Mouse (Mus musculus) CD4-positive, CD25-positive, alpha-beta regulatory T cell, adult 4 months (primary cell): ENCODE data around the gene Marf1. TPM values are rescaled to one million over a fixed set of nuclear protein-coding genes. Genes with fewer than 3 reads are reported as not detected.
"Not testable (repeated sequence)": the region's sequence is repeated elsewhere in the genome, so short reads cannot be mapped to it uniquely, and the experiment has no call there.

ENCODE experiments used
- ATAC-seq: one replicate; pipeline ENCODE4 v1.8.0; 2017
- polyA plus RNA-seq, 2 experiments: library from polyadenylated mRNA; unstranded; fragments of 100-300 nt; shearing (Covaris generic); gene quantifications; one replicate each; pipeline ENCODE4 v1.2.1; 2017

Gene Marf1
- polyA plus RNA-seq, result 10 to 100 TPM; 24.5 to 30.0 TPM

DNA sequence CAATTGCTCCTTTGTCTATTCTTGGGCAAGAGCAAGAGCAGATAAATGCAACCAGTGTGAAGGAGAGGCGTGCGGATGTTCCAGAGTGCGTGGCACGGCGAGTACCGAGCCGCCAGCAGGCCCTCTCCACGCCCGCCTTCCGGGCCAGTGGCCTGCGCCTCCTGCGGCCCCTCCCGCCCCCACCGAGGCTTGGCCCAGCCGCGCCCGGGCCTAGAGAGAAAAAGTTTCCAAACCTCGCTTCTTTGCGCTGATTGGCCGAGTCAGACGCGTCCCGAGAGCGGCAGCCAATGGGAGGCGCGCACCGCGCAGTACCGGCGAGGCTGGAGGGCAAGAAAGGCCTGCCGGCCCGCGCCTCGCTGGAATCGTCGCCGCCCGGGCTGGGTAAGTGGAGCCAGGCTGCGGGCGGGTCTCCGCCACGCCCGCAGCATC lies at the start of gene Marf1, which contains the start of gene Nde1:
TSS of gene Marf1 (minus strand) at position 364 of the 429 bp plus-strand sequence.
TSS of gene Nde1 (plus strand) at position 288 of the 429 bp plus-strand sequence.
- ATAC-seq, result peak; percentile 68

- ATAC-seq, result no peak
These were observed 35.6 kb upstream of the Marf1 start for GRCm38 (mm10) chr16:14198798-14199197.

GRCm38 (mm10) chr16:14195427-14195826 lies 32.3 kb upstream of the Marf1 start:
- no peak for ATAC-seq

- ATAC-seq, result no peak
These were observed 31.2 kb upstream of the Marf1 start for GRCm38 (mm10) chr16:14194164-14194950.

DNA sequence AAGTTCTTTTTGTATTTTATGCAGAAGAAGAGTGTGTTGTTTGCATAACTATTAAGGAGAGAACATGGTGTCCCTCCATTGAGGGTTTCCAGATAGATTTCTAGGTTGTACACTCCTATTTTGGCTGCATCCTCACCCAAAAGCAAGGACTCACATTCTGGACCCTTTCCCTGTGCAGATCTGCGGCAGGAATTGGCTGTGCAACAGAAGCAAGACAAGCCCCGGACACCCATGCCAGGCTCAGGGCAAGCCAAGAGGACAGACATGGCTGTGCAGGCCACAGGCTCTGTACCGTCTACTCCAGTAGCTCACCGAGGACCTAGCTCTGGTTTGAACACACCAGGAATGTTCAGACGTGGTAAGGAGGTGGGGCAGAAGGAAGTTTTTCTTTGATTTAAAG lies 22.4 kb upstream of the Marf1 start:
- no peak for ATAC-seq

GRCm38 (mm10) chr16:14183856-14184255 lies 20.7 kb upstream of the Marf1 start:
- ATAC-seq, result no peak

GRCm38 (mm10) chr16:14182360-14182759 lies 19.2 kb upstream of the Marf1 start:
- ATAC-seq, result no peak

DNA sequence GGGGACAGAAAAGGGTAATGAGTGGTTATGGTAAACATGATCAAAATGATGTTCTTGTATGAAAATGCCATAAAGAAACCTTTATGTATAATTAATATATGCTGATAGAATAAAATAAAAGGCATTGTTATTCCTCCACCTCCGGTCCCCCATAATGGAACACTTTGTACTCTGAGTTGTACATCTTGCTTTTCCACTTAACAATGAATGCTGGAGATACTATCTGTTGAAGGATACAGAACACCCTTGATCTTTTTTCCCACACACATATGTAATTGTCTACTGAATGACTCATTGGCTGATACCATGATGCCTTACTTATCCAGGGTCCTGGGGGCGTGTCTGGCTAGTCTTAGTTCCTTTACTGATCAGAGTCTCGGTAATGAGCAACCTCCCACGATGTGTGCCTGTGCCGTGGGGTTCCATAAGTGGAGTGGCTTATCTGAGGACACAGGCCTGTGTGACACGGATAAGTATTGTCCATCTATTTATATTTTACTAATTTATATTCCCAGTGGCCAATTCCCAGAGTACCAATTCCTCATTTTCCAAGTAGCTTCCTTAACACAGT lies 17.1 kb upstream of the Marf1 start:
- no peak for ATAC-seq

- no peak for ATAC-seq
These were observed 14.9 kb upstream of the Marf1 start for GRCm38 (mm10) chr16:14178041-14178440.

GRCm38 (mm10) chr16:14169706-14170105 lies 6.6 kb upstream of the Marf1 start:
- no peak for ATAC-seq

DNA sequence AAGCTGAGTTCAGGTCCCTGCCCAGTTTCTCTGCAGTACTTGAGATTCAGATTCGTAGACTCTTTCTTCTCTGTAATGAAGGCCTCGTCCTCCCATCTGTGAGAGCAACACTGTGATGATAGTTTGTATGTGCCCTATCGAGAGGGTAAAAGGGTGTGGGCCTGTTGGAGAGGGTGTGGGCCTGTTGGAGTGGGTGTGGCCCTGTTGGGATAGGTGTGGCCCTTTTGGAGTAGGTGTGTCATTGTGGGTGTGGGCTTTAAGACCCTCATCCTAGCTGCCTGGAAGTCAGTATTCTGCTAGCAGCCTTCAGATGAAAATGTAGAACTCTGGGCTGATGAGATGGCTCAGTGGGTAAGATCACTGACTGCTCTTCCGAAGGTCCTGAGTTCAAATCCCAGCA lies 3.3 kb upstream of the Marf1 start:
- no peak for ATAC-seq

DNA sequence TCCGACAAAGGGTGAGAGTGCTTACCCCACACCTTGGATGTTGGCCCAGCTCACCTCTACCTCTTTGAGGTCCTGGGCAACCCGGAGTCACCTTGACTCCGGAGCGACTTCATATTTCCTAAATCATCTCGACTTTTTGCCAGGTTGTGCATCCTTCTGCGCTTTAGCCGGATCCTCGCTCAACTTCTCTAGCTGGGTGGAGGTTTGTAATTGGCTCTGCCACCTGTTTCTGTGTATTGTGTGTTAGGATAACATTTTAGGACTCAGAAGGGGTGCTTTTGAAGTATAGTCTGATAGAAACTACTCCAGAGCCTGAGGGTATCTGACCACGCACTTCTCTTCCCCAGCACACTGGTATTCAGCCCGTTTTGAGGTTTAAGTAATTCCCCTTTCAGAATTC lies 580 bp upstream of the Marf1 start:
- ATAC-seq, result no peak

GRCm38 (mm10) chr16:14160941-14161340 lies 2.2 kb downstream of the Marf1 start:
- no peak for ATAC-seq

DNA sequence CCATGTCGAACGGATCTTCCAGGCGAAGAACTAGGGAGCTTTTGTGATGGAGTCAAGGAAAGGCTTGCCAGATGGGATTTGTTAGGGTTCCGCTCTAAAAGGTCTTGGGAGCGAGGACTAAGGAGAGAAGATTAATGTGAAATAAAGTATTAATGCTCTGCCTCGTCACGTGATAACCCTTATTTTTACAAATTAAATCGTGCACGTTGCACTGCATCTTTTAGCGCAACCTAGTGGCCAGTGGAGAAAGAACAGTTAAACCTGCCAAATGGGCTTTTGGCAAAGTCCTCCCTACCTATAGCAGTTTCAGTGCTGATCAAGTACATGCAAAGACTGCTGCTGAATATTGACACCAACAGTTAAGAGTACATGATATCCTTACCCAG lies 3.4 kb downstream of the Marf1 start:
- ATAC-seq, result peak; percentile 40

DNA sequence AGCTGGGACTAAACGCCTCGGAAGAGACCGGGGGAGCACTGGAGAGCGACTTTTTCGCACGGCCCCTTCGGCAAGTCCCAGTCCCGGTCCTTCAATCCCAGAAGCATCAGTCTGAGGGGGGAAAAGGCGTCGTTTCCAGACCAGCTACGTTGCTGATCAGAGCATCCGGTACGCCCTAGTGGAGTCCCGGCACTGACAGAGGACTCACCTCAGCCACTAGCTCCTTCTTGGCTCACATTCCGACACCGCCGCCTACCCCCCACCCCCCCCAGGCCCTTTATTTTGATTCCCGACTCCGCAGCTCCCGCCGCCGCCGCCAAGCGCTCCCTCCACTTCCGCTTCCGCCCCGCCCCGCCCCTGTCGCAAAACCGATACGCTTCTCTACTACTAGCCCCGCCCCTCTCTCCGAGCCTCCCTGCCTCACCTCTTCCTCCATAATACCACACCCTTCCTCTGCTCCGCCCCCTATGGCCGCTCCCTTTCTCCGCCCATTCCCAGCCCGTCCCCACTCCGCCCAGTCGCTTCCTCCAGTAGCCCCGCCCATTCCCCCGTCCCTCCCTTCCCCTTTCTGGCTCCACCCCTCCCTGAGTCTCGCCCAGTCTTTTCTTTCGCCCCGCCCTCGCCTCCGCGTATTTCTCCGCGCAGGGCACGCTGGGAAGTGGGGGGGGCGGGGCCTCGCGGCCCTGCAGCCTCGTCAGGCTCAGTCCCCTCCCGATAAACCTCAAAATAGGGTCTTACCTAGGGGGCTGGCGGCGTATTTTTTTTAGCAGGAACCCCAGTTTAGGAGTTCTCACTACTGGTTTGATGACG lies 4.0 kb downstream of the Marf1 start:
- ATAC-seq, result peak; percentile 77

DNA sequence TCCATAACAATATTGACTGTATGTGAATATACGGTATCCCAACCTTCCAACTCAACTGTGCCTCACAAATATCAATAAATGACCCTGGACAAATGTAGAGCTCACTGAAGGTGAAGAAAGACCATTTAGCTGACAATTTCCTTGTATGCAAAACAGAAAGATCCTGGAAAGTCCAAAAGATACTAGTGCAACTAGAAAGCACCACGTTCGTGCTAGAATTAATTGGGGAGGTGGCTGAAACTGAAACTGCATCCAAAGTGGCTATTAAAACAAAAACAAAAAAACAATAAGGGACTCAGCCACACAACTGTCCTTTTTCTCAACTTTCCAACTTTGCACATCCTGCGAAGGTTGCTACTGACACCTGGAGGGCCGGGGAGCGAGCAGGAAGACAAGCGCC lies 4.6 kb downstream of the Marf1 start:
- ATAC-seq, result no peak

GRCm38 (mm10) chr16:14156312-14156711 lies 6.8 kb downstream of the Marf1 start:
- no peak for ATAC-seq

- not testable (repeated sequence) for ATAC-seq
These were observed 7.5 kb downstream of the Marf1 start for GRCm38 (mm10) chr16:14155638-14156037.

GRCm38 (mm10) chr16:14151718-14152117 lies 11.4 kb downstream of the Marf1 start:
- no peak for ATAC-seq

- no peak for ATAC-seq
These were observed 15.4 kb downstream of the Marf1 start for GRCm38 (mm10) chr16:14147712-14148111.

- ATAC-seq, result no peak
These were observed 19.9 kb downstream of the Marf1 start for GRCm38 (mm10) chr16:14143298-14143697.

GRCm38 (mm10) chr16:14139106-14139505 lies 24.0 kb downstream of the Marf1 start:
- ATAC-seq, result no peak

- ATAC-seq, result no peak
These were observed 25.1 kb downstream of the Marf1 start for GRCm38 (mm10) chr16:14137976-14138561.
